Mouse (Mus musculus) hindbrain, embryonic 11.5 days (tissue): ENCODE measurements around the gene Usp1. TPM values are rescaled to one million over a fixed set of nuclear protein-coding genes. Genes with fewer than 3 reads are reported as not detected.
"Not testable (repeated sequence)": the region's sequence is repeated elsewhere in the genome, so short reads cannot be mapped to it uniquely, and the experiment has no call there.

ENCODE experiments used
- ATAC-seq: fragments of 200-750 bp; cut with Nextera tagmentation; 2 replicates; pipeline ENCODE4 v1.8.0; 2017; ENCODE audit warnings: mild to moderate bottlenecking, moderate TSS enrichment, moderate library complexity; ENCODE audit not compliant: low FRiP score
- DNase-seq: peaks from one replicate; pipeline ENCODE4 v3.0.0-alpha.2; 2015; ENCODE audit warnings: low spot score
- H3K27ac ChIP-seq: fragments of 300-500 bp; sonication (generic); 2 replicates; pipeline ENCODE4 v1.5.1; 2014; ENCODE audit warnings: mild to moderate bottlenecking, low read depth, low read length
- H3K27me3 ChIP-seq: fragments of 300-500 bp; sonication (generic); 2 replicates; pipeline ENCODE4 v1.6.1; 2014; ENCODE audit warnings: mild to moderate bottlenecking, low read length, moderate library complexity, mixed read lengths; ENCODE audit not compliant: control insufficient read depth, insufficient read depth
- H3K36me3 ChIP-seq: fragments of 300-500 bp; sonication (generic); 2 replicates; pipeline ENCODE4 v1.6.1; 2014; ENCODE audit warnings: mild to moderate bottlenecking, low read length, moderate library complexity, mixed read lengths; ENCODE audit not compliant: control insufficient read depth, insufficient read depth
- H3K4me1 ChIP-seq: fragments of 300-500 bp; sonication (generic); replicated peaks from 2 replicates; pipeline ENCODE4 v1.6.1; 2014; ENCODE audit warnings: low read length, mixed read lengths; ENCODE audit not compliant: control insufficient read depth, insufficient read depth
- H3K4me2 ChIP-seq: fragments of 300-500 bp; sonication (generic); replicated peaks from 2 replicates; pipeline ENCODE4 v1.6.1; 2014; ENCODE audit warnings: mild to moderate bottlenecking, low read depth, low read length
- H3K4me3 ChIP-seq: fragments of 300-500 bp; sonication (generic); 2 replicates; pipeline ENCODE4 v1.5.1; 2014; ENCODE audit warnings: low read depth, low read length
- H3K9ac ChIP-seq: fragments of 300-500 bp; sonication (generic); 2 replicates; pipeline ENCODE4 v1.6.1; 2014; ENCODE audit warnings: low read depth, low read length
- H3K9me3 ChIP-seq: fragments of 300-500 bp; sonication (generic); 2 replicates; pipeline ENCODE4 v1.6.1; 2016; ENCODE audit warnings: low read length; ENCODE audit not compliant: control insufficient read depth
- WGBS: fragments of 180-500 bp; shearing (Covaris S2); extraction: QIAGEN DNeasy Blood & Tissue Kit; methylation state at CpG from one replicate; pipeline ENCODE4 v1.1.7; 2014; 5-methylcytosine and 5-hydroxymethylcytosine counted together
- polyA plus RNA-seq: library from polyadenylated mRNA; unstranded; fragments of >200 nt; fragmentation: Nextera tagmentation; extraction: Ambion mirVana; gene quantifications from 2 replicates; pipeline ENCODE4 v1.2.1, GENCODE M21; 2014

Usp1 gene
- polyA plus RNA-seq, 1 experiment from 2014 or later = 112 TPM

DNA sequence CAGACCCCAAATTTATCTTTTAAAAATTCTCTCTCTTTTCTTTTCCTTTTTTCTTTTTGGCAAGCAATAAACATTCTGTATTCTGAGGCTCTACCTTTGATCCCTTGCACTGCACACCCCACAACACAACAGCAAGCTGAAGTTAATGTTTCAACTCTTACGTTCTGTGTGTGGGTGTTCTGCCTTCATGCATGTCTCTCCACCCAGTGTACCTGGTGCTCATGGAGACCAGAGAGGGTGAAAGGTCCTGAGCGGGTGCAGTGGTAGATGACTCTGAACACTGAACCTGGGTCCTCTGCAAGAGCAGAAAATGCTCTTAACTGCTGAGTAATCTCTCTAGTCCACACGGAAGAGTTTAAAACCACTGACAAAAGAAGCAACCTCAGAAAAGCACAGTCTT, 36.6 kb downstream of the Usp1 start:
- Histone ChIP-seq H3K27ac (no peak overlapping the region), H3K4me3 (no peak overlapping the region), H3K9me3 (no peaks in the 10 kb centered on the region), H3K9ac (no peak overlapping the region), H3K27me3 (no peaks in the 10 kb centered on the region), H3K4me2 (no peak overlapping the region), H3K4me1 (no peaks in the 10 kb centered on the region), H3K36me3 (0 out of 2 replicates have a peak, but pooled peaks cover 3% of the 10 kb centered on the region)
- 95% methylated on average over 3 of the region's 3 CpGs for WGBS
- no peak for DNase-seq
- no peak for ATAC-seq

DNA sequence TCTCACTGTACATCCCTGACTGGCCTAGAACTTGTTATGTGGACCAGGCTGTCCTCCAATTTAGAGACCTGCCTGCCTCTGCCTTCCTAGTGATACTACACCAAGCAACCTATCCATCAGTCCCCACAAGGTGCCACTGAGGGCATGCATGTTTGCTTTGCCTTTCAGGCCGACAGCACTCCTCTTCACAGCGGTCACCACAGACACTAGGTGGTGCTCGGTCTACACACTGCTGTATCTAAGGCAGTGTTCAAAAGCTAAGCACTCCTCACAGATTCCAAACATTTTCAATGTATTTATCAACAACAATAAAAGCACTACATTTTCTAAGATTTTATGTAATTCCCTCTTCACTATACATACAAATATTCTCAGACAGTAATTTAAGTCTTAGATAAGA, 46.3 kb downstream of the Usp1 start:
- Histone ChIP-seq H3K27me3 (no peaks in the 10 kb centered on the region), H3K9ac (no peak overlapping the region), H3K36me3 (peaks cover 16% of the 10 kb centered on the region), H3K27ac (no peak overlapping the region), H3K4me3 (no peak overlapping the region), H3K9me3 (no peaks in the 10 kb centered on the region), H3K4me1 (no peaks in the 10 kb centered on the region), H3K4me2 (no peak overlapping the region)
- no peak for ATAC-seq
- DNase-seq = no peak
- 91% methylated on average over 3 of the region's 3 CpGs for whole genome bisulfite sequencing

DNA sequence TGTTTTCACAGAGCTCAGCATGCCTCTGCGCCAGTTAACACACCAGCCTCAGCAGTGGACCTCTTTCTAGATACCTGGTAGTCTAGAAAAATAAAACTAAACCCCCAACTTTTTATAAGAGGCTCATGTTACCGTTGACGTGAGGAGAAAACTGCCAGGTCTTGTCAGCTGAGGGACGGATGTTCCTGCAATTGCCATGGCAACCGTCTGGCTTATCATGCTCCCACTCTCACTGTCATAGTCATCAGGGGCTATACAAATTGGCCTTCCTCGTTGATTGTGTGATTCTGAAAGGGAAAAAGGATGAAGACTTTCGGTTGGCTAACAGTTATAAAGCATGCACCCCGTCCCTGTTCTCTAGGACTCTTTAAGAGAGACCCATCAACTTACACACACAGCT, 52.1 kb downstream of the Usp1 start:
- ATAC-seq (no peak), DNase-seq (no peak)
- 58% methylated on average over 8 of the region's 8 CpGs for WGBS
- H3K4me3 ChIP-seq = no peak overlapping the region
- no peaks in the 10 kb centered on the region for H3K27me3 ChIP-seq
- H3K9me3 ChIP-seq = no peaks in the 10 kb centered on the region
- 0 out of 2 replicates have a peak, but pooled peaks cover 6% of the 10 kb centered on the region for H3K36me3 ChIP-seq
- no peaks in the 10 kb centered on the region for H3K4me1 ChIP-seq
- no peak overlapping the region for H3K27ac ChIP-seq
- no peak overlapping the region for H3K4me2 ChIP-seq
- H3K9ac ChIP-seq = no peak overlapping the region

DNA sequence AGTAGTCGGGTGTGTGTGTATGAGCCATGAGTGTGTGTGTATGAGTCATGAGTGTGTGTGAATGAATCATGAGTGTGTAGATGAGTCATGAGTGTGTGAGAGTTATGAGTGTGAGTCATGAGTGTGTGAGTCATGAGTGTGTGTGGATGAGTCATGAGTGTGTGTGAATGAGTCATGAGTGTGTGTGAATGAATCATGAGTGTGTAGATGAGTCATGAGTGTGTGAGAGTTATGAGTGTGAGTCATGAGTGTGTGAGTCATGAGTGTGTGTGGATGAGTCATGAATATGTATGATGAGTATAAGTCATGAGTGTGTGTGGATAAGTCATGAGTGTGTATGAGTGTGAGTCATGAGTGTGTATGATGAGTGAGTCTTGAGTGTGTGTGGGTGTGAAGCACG, 54.7 kb downstream of the Usp1 start:
- not testable (repeated sequence) for H3K9ac ChIP-seq
- WGBS = 97% methylated on average over 2 of the region's 2 CpGs

DNA sequence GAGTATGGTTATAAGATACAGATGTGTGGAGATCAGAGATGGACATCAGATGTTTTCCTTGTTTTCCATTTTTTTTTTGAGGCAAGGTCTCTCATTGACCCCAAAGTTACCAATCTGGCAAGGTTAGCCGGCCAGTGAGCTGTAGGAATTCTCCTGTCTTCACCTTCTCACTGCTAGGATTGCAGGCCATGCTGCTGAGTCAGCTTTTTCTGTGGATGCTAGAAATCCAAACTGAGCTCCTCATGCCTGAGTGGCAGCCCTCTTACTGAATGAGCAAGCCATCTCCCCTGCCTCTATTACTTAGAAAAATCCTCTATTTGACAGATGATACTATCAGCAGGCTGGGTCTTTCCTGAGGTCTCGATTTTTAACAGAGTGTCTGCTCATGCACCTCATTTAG, 55.1 kb downstream of the Usp1 start:
- no peak for ATAC-seq
- Histone ChIP-seq H3K27me3 (no peaks in the 10 kb centered on the region), H3K4me3 (no peak overlapping the region), H3K4me2 (no peak overlapping the region), H3K36me3 (0 out of 2 replicates have a peak, but pooled peaks cover 2% of the 10 kb centered on the region), H3K4me1 (no peaks in the 10 kb centered on the region), H3K9me3 (no peaks in the 10 kb centered on the region), H3K9ac (no peak overlapping the region), H3K27ac (no peak overlapping the region)
- WGBS = 96% methylated on average over 2 of the region's 2 CpGs
- no peak for DNase-seq

More for the DNA sequence above, 54.7 kb downstream of the Usp1 start:
- not testable (repeated sequence) for DNase-seq, H3K27me3 ChIP-seq, H3K4me1 ChIP-seq, H3K36me3 ChIP-seq, H3K4me2 ChIP-seq, H3K27ac ChIP-seq, ATAC-seq, H3K4me3 ChIP-seq, H3K9me3 ChIP-seq

DNA sequence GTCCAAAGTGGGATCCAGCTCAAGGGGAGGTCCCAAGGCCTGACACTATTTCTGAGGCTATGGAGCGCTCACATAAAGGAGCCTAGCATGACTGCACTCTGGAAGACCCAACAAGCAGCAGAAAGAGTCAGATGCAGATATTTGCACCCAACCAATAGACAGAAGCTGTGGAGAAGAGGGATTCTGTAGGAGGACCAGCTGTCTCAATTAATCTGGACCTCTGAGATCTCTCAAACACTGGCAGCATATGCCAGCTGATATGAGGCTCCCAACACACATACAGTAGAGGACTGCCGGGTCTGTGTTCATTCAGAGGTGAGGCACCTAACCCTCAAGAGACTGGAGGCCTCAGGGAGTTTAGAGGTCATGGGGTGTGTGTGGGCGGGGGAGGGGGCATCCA, 56.4 kb downstream of the Usp1 start:
- H3K9ac ChIP-seq, H3K27ac ChIP-seq, H3K4me1 ChIP-seq, H3K9me3 ChIP-seq, H3K36me3 ChIP-seq, ATAC-seq, H3K4me3 ChIP-seq, H3K4me2 ChIP-seq, DNase-seq, H3K27me3 ChIP-seq: not testable (repeated sequence)
- 90% methylated on average over 3 of the region's 3 CpGs for WGBS

DNA sequence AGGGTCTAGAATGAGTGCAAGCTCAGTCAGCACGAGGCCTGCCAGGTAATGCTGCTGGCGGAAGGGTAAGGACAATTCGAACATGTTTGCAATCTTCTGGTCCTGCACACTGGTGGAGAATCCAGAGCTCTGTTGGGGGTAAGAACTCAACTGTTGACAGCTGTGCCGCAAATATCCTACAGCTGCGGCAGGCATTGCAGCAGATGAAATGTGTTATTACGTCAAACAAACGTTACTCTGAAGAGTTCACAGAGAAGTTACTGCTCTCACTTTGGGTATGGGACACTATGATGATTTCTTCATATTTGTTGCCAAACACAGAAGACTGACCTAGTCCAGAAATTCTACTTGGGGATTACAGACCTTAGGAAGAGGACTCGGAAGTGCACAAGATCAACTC, 61.1 kb downstream of the Usp1 start:
- H3K27ac ChIP-seq = no peak overlapping the region
- H3K4me3 ChIP-seq = no peak overlapping the region
- H3K27me3 ChIP-seq = no peaks in the 10 kb centered on the region
- no peak overlapping the region for H3K9ac ChIP-seq
- no peak for ATAC-seq
- no peaks in the 10 kb centered on the region; the same call in 1 of the 2 replicates for H3K36me3 ChIP-seq
- 91% methylated on average over 8 of the region's 8 CpGs for WGBS
- no peak overlapping the region for H3K4me2 ChIP-seq
- H3K9me3 ChIP-seq = no peaks in the 10 kb centered on the region
- no peak for DNase-seq
- H3K4me1 ChIP-seq = no peaks in the 10 kb centered on the region

Other genes with a start within 250 kb of the Usp1 start
- 0.68 TPM in 1 of 2 replicates, not detected in the other for gene L1td1, start 197.1 kb upstream of the Usp1 start, polyA plus RNA-seq
- gene Kank4, start 106.3 kb upstream of the Usp1 start, polyA plus RNA-seq = 1.4 and 1.7 TPM in 2 replicates
- not detected in 2 replicates for gene I0C0044D17Rik, start 100.0 kb upstream of the Usp1 start, polyA plus RNA-seq
- gene Angptl3, start 107.1 kb downstream of the Usp1 start, polyA plus RNA-seq = 1.0 and 1.5 TPM in 2 replicates
- gene Dock7, start 197.1 kb downstream of the Usp1 start, polyA plus RNA-seq = 104 and 110 TPM in 2 replicates